Mouse (Mus musculus): ENCODE results near the gene Lnx1.
A peak's percentile ranks its signal among the peaks of the same experiment; 100 is the strongest.

Lnx1 gene

GRCm38 (mm10) chr5:74654527-74654926 lies 48.2 kb downstream of the Lnx1 start:
- no peak for DNase-seq (ENCODE audit: low read depth, low spot score)

- DNase-seq (ENCODE audit: low read depth, low spot score) = no peak
These were observed 48.9 kb downstream of the Lnx1 start for GRCm38 (mm10) chr5:74653766-74654165.

DNA sequence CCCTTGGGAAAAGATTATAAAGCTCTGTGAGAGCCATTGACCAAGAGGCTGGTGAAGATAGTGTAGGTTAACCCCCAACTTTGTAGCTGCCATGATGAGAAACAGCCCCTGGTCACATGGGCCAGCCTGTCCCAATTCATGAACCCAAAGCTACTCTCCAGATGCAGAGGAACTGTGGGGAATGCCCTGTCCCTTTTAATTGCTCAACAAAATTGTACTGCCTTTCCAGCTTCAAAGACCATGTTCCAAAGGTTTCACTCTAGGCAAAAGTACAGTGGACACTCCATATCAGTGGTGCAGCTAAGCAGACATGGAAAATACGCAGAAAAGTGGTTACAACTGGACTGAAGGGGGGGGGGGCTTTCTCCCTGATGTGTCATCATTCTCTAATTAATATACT lies 53.6 kb downstream of the Lnx1 start:
- DNase-seq (ENCODE audit: low read depth, low spot score) = no peak

DNA sequence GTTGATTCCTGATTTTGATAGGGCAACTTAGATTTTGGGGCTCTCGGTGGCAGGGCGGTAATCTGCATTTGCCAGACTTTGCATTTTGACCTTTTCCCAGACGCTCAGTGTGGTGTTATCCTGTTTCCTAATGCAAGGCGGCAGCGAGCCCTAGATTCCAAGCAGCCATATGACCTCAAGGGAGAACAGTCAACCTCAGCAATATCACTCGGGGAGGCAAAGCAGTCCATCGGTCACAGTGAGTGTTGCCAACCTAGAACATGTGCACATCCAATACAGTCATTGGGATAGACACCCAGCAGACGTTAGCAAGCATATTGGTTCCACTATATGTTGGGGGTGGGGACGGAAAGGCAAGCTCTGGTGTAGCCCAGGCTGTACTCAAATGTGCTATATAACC lies 54.5 kb downstream of the Lnx1 start:
- no peak for DNase-seq (ENCODE audit: low read depth, low spot score)

- no peak for DNase-seq (ENCODE audit: low read depth, low spot score)
These were observed 55.1 kb downstream of the Lnx1 start for GRCm38 (mm10) chr5:74647584-74647984.

DNA sequence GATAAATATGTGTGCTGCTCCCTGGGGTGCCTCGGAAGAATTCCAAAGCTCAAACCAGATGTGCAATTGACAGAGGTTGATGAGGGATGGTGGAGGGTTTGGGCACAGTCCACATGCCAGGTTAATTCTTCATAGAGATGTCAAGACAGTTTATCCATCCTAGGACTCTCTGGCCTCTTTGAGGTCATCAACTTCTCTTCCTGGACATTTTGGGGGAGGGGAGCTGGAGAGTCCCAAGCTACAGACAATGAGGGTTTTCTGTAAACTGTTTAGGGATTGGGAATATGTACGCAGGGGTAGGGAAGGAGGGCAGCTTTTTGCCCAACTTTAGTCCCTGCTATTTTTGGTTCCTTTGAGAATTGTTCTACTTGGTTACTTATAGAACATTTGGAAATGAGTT lies 60.4 kb downstream of the Lnx1 start:
- DNase-seq (ENCODE audit: low read depth, low spot score) = no peak

- no peak for DNase-seq (ENCODE audit: low read depth, low spot score)
These were observed 61.7 kb downstream of the Lnx1 start for GRCm38 (mm10) chr5:74641000-74641399.

GRCm38 (mm10) chr5:74640504-74640903 lies 62.2 kb downstream of the Lnx1 start:
- no peak for DNase-seq (ENCODE audit: low read depth, low spot score)

DNA sequence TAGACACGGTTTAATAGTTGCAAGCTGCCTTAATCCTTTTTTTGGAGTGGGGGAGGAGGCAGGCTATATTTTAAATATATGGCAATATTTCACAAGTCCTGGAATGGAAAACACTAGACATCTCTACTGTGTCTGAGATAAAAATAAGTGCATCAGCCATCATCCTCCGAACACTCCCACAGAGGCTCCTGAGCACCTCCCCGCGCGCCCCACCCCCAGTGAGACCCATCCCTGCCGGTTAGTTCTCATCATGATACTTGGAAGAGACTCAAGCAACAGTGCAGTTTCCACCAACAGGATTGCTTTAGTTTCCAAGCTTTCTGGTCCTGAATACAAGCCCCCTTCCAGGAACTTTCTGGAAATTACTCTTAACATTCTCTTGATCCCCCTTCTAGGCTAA lies 63.2 kb downstream of the Lnx1 start:
- no peak for DNase-seq (ENCODE audit: low read depth, low spot score)

DNA sequence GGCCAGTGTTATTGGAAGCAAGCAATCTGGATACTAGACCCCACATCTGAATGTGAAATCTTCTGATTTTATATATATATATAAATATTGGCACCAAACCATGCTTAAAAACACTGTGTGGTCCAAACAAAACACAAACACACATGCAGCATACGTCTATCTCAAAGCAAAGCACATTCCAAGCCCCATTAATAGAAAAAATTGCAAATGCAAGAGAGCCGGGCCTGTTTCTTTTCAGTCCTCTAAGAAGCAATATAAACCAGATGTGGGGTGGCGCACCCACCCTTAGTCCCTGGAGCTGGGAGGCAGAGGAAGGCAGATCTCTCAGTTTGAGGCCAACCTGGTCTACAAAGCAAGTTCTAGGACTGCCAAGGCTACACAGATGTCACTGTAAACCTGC lies 68.3 kb downstream of the Lnx1 start:
- no peak for DNase-seq (ENCODE audit: low read depth, low spot score)

DNA sequence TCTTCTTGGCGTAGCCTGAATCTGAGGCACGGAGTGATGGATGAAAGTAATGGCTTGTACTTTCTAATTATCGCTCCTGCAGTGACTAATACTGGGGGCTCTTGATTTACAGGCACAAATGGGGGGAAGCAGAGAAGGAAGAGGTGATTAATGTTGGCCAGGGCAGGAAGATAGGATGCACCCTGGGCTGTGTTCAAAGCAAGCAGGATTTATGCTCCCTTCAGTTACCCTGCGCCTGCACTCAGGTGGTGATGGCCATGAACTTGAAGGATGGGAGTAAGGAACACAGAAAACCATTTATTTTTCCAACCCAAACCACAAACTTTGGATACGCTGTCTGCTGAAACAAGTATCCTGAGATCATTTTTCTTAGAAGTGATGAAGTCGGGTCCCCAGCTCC lies 69.3 kb downstream of the Lnx1 start:
- no peak for DNase-seq (ENCODE audit: low read depth, low spot score)

- DNase-seq (ENCODE audit: low read depth, low spot score) = no peak
These were observed 70.2 kb downstream of the Lnx1 start for GRCm38 (mm10) chr5:74632369-74633114.

GRCm38 (mm10) chr5:74628001-74628400 lies 74.7 kb downstream of the Lnx1 start:
- no peak for DNase-seq (ENCODE audit: low read depth, low spot score)

DNA sequence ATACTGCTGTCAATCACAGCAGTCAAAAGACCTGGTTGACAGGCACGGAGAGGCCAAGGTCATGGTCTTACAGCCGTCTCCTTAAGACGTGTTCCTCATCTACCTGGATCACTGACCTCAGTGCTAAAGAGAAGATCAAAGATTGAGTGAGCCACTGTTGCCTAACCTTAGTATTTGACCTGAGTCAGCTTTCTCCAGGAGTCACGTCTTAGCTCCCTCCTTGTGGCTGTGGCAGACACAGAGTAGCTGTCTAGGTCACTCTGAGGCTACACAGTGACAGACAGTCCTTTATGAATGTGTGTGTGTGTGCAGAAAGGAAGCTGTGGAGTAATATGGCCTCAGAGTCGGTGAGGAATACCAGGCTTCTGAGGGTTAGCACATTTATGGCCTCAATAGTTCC lies 78.3 kb downstream of the Lnx1 start:
- no peak for DNase-seq (ENCODE audit: low read depth, low spot score)

DNA sequence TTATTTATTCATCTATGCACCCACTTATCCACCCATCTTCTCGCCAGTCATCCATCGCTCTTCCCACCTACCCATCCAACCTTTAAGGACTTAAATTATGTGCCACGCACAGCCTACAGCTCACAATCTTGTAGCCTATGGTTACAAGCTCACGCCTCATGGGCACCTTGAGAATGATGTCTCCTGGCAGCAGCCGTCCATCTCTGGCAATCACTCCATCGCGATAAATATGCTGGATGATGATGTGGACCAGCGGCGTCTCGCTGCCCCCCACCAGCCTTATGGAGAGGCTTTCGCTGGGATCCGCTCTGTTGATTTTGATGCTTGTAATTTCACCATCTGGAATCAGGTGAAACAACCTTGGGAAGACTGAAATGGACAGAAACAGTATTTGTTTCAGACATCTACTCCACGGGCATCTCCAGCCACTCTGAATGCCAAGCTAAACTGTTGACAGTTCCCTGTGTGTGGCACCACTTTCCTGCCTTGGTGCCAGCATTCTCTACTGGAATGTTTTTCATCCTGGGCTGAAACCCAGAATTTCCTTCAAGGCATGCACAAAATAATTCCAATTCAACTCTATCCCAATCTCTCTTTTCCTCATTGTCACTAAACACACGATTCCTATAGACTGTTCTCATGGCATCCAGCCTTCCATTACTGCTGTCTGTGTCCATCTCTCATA lies 79.3 kb downstream of the Lnx1 start:
- DNase-seq (ENCODE audit: low read depth, low spot score) = no peak

DNA sequence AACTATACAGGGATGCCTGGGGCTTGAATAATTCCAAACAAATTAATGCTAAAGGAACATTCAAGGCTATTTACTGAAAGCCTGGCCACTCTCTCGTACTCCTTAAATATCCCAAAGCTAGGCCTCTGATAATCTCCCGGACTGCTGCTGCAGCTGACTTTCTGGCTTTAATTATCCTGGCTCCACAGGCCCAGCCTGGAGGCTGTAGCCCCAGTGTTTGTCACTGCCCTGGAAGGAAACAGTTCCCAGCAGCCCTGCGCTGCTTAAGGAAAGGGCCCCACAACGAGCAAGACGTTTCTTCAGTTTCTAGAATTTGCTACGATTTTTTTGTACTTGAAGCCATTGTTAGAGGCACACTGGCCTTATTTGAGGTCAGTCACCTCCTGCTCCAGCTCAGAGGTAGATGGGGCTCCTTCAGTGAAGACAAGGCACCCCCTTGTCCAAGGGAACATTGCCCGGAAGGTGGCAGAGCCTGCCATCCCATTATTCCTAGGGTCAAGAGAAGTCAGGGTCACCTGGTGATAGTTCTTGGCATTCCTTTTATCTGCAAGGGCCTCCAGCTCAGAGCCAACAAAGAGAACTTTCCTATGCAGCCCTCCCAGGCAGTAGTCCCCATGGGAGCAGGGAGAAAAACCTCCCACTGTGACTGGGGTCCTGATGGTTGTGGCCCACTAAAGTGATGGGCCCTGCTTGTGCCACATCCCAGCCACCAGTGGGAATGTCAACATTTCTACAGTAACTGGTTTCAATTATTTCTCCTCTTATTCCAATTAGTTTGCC lies 80.8 kb downstream of the Lnx1 start:
- peak; percentile 74 for DNase-seq (ENCODE audit: low read depth, low spot score)

- DNase-seq (ENCODE audit: low read depth, low spot score) = no peak
These were observed 84.1 kb downstream of the Lnx1 start for GRCm38 (mm10) chr5:74618573-74619059.

DNA sequence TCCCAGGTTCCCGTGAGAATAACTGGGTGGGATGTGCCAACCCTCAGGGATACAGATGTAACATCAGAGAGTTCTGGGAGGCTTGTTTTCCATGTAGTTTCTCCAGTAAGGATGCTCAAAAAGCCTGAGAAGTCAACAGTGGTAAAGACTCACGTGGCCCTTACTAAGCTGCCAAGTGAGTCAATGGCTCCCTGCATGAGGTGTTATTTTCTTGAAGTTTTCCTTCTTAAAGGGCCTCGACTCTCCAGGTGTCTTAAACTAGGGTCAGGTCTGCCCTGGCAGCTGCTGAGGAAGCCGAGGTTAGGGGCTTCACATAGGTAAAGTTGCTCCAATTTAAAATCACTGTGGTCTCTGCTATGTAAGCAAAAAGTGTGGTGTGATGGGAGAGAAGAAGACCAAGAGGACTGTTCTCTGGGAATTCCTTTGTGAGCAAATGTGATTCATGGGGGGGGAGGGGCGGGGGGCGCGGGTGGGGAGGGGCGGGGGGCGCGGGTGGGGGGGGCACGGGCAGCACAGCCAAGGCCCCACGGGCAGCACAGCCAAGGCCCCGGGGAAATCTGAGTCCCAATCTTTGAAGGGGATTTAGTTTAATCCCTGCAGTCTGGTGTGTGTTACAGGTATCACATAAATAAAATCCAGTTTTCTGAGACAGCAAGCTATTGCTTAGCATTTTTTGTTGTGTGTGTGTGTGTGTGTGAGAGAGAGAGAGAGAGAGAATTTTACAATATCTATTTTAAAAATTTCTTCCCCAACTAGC lies 84.7 kb downstream of the Lnx1 start:
- DNase-seq (ENCODE audit: low read depth, low spot score) = no peak

DNA sequence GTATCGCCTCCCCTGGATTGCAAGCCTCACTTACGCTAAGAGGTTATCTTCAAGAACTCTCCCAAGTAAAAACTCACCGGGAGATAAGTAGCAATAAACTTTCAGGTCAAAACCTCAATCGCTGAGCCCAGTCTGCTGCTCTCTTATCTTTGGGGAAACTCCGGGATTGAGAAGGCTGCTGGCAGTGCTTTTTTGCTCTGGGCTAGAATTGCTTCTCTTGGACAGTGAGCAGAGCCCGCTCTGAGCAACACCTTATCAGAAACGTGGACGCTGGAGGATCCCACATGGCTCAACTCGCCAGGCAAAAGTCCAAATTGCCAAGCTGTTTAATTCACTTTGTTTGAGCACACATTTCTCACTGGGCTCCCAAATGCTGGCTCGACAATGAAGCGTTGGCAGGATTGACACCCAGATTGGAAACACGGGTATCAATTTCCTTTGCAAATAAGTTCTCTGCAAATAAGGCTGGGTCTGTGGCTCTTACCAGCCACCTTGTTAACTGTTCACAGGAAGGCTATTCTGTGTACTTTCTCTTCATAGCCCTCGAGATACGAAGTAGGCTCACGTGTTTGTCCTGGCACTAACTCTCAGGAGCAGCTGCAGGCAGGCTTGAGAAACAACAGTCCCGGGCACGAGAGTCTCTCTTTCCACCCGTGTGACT lies 89.1 kb downstream of the Lnx1 start:
- no peak for DNase-seq (ENCODE audit: low read depth, low spot score)

GRCm38 (mm10) chr5:74612713-74613112 lies 90.0 kb downstream of the Lnx1 start:
- DNase-seq (ENCODE audit: low read depth, low spot score) = no peak

DNA sequence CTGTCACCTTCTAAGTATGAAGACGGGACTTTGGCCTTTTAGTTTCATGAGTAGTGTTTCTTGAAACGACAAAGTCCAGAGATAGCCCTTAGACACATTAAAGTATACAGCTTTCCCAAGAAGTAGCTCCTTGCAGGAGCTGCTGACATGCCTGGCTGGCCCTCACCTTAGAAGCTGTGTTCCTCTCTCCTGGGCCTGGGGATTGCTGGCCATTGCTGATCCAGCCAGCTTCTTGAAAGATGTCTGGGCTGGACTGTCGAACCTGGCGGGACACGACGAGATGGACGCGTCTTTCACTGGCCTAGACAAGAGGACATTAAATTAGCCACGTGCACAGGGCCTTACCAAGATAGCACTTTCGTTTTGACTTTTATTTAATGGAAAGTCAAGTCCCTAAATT lies 92.2 kb downstream of the Lnx1 start:
- DNase-seq (ENCODE audit: low read depth, low spot score) = no peak
